Mouse (Mus musculus) liver, embryonic 14.5 days (tissue): ENCODE measurements around the gene Timp2.

Source experiments
- CTCF ChIP-seq: IDR thresholded peaks from 2 replicates; pipeline ENCODE4 v1.5.1; 2016; ENCODE audit warnings: antibody characterized with exemption, low read depth, control low read depth
- EP300 ChIP-seq: IDR thresholded peaks from 2 replicates; pipeline ENCODE4 v1.6.1; 2016; ENCODE audit warnings: antibody characterized with exemption, low read depth

GRCm38 (mm10) chr11:118343629-118344028, 11.9 kb downstream of the Timp2 start:
- TF ChIP-seq CTCF (no peak), EP300 (no peak)
